Mouse (Mus musculus): ENCODE data around the gene Tspan4. TPM values are rescaled to one million over a fixed set of nuclear protein-coding genes. Genes with fewer than 3 reads are reported as not detected.

The Tspan4 gene
- polyA plus RNA-seq, 1 experiment from 2014 or later: 76.7 TPM

DNA sequence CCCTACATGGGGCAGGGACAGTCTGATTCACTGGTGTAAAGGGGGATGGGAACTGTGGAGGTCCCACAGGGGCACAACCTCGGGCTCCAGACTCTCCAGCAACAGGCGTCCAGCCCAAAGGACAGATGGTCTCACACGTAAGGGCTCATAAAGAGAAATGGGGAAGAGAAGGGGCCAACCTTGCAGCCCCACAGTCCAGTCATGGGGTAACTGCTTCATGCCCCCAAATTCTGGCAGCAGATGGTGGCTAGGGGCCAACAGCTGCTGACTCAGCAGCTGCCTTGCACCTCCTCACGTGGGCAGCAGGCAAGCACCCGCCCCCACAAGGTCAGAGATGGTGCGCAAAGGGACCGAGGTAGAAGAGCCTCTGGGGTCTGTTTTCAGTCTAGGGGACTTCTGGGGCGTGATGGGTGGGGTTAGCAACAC is 42.8 kb upstream of the Tspan4 start:
- no peak overlapping the region for H3K27ac ChIP-seq (ENCODE audit: low read length)
- no peaks in the 10 kb centered on the region for H3K9me3 ChIP-seq (ENCODE audit: control insufficient read depth, low read depth, low read length)
- H3K36me3 ChIP-seq (ENCODE audit: control insufficient read depth, insufficient read depth, low read length): peaks cover 26% of the 10 kb centered on the region
- no peaks in the 10 kb centered on the region for H3K27me3 ChIP-seq (ENCODE audit: control insufficient read depth, insufficient read depth, low read length)
- WGBS: 84% methylated on average over 8 of the region's 8 CpGs
- no peak overlapping the region for H3K4me2 ChIP-seq (replicated peaks; ENCODE audit: low read depth, low read length)
- H3K4me1 ChIP-seq (ENCODE audit: control insufficient read depth, insufficient read depth, low read length): peaks cover 34% of the 10 kb centered on the region
- no peak overlapping the region for H3K4me3 ChIP-seq (ENCODE audit: low read depth, low read length)
- H3K9ac ChIP-seq (replicated peaks; ENCODE audit: low read depth, low read length): no peak overlapping the region
- no peak for ATAC-seq (ENCODE audit: insufficient number of reproducible peaks, insufficient read depth, low FRiP score, low read depth)

DNA sequence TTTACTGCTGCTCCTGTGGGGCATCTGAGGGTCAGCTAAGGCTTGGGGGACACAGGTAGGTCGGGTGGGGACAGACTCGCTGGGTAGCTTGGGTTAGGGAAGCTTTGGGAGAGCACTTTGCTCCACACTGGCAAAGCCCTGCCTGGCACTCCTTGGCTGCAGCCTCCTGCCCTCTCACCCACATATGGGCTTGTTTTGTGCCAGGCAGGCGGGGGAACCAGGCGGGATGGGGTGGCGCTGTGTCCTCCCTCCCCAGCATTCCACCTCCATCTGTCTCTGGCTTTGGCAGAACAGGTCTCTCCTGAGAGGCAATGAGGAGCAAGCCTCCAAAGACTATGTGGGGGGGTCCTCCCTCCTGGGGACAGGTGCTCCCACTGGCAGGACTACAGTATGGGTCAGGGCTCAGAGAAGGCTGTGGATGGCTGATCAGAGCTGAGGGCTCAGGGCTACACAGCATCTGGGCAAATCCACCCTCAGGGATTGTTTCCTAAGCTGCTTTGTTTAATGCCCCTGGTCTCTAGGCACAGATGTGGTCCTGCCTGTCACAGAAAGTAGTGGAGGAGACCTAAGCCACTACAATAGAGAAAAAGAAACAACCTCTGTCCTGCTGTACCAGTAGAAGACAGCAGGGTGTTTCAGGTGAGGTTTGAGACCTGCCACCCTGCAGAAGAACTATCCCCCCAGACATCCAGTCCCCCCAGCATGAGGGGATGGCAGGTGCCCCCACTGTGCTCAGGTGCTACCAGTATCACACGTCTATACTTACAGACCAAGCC is 42.1 kb upstream of the Tspan4 start:
- Histone ChIP-seq H3K36me3 (ENCODE audit: control insufficient read depth, insufficient read depth, low read length) (peaks cover 26% of the 10 kb centered on the region), H3K9me3 (ENCODE audit: control insufficient read depth, low read depth, low read length) (no peaks in the 10 kb centered on the region), H3K27me3 (ENCODE audit: control insufficient read depth, insufficient read depth, low read length) (no peaks in the 10 kb centered on the region), H3K9ac (replicated peaks; ENCODE audit: low read depth, low read length) (0 out of 2 replicates have a peak overlapping the region, but pooled peaks have one; percentile 10), H3K4me2 (replicated peaks; ENCODE audit: low read depth, low read length) (no peak overlapping the region), H3K4me3 (ENCODE audit: low read depth, low read length) (no peak overlapping the region), H3K27ac (ENCODE audit: low read length) (no peak overlapping the region), H3K4me1 (ENCODE audit: control insufficient read depth, insufficient read depth, low read length) (peaks cover 34% of the 10 kb centered on the region)
- no peak for ATAC-seq (ENCODE audit: insufficient number of reproducible peaks, insufficient read depth, low FRiP score, low read depth)
- 79% methylated on average over 6 of the region's 6 CpGs for WGBS

GRCm38 (mm10) chr7:141433517-141434400 is 41.3 kb upstream of the Tspan4 start:
- Histone ChIP-seq H3K36me3 (ENCODE audit: control insufficient read depth, insufficient read depth, low read length) (peaks cover 33% of the 10 kb centered on the region), H3K9me3 (ENCODE audit: control insufficient read depth, low read depth, low read length) (no peaks in the 10 kb centered on the region), H3K9ac (replicated peaks; ENCODE audit: low read depth, low read length) (no peak overlapping the region), H3K4me1 (ENCODE audit: control insufficient read depth, insufficient read depth, low read length) (peaks cover 34% of the 10 kb centered on the region), H3K27ac (ENCODE audit: low read length) (no peak overlapping the region), H3K4me2 (replicated peaks; ENCODE audit: low read depth, low read length) (peak overlapping the region; percentile 57), H3K4me3 (ENCODE audit: low read depth, low read length) (peak overlapping the region; percentile 33), H3K27me3 (ENCODE audit: control insufficient read depth, insufficient read depth, low read length) (no peaks in the 10 kb centered on the region)
- 67% methylated on average over 15 of the region's 15 CpGs for WGBS
- no peak for ATAC-seq (ENCODE audit: insufficient number of reproducible peaks, insufficient read depth, low FRiP score, low read depth)

DNA sequence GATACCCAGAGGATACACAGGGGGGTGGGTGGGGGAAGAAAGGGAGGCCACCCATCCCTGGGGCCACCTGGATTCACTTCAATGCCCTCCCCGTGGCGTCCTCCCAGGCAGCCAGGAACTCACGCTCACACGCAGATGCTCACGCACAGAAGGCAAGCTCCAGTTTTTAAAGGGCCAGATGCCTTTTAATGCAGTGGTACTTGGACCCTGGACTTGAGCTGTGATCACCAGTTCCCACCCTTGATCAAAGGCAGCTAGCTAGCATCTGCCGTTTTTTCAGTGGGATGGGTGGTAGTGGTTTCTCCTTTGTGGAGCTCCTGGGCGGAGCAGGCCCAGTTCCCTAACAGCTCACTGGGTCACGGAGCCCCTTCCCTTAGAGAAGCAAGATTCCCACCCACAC is 40.6 kb upstream of the Tspan4 start:
- Histone ChIP-seq H3K4me2 (replicated peaks; ENCODE audit: low read depth, low read length) (peak overlapping the region; percentile 57), H3K4me3 (ENCODE audit: low read depth, low read length) (peak overlapping the region; percentile 33), H3K27me3 (ENCODE audit: control insufficient read depth, insufficient read depth, low read length) (no peaks in the 10 kb centered on the region), H3K27ac (ENCODE audit: low read length) (peak overlapping the region; percentile 21; the same call in 1 of the 2 replicates), H3K36me3 (ENCODE audit: control insufficient read depth, insufficient read depth, low read length) (peaks cover 33% of the 10 kb centered on the region), H3K4me1 (ENCODE audit: control insufficient read depth, insufficient read depth, low read length) (peaks cover 34% of the 10 kb centered on the region), H3K9ac (replicated peaks; ENCODE audit: low read depth, low read length) (no peak overlapping the region), H3K9me3 (ENCODE audit: control insufficient read depth, low read depth, low read length) (no peaks in the 10 kb centered on the region)
- 16% methylated on average over 8 of the region's 8 CpGs for WGBS
- ATAC-seq (ENCODE audit: insufficient number of reproducible peaks, insufficient read depth, low FRiP score, low read depth): no peak

GRCm38 (mm10) chr7:141435129-141435855 is 39.7 kb upstream of the Tspan4 start:
- Histone ChIP-seq H3K4me3 (ENCODE audit: low read depth, low read length) (peak overlapping the region; percentile 33), H3K9me3 (ENCODE audit: control insufficient read depth, low read depth, low read length) (no peaks in the 10 kb centered on the region), H3K9ac (replicated peaks; ENCODE audit: low read depth, low read length) (no peak overlapping the region; the same call in 1 of the 2 replicates), H3K4me1 (ENCODE audit: control insufficient read depth, insufficient read depth, low read length) (peaks cover 26% of the 10 kb centered on the region), H3K4me2 (replicated peaks; ENCODE audit: low read depth, low read length) (peak overlapping the region; percentile 57), H3K36me3 (ENCODE audit: control insufficient read depth, insufficient read depth, low read length) (peaks cover 36% of the 10 kb centered on the region), H3K27ac (ENCODE audit: low read length) (peak overlapping the region; percentile 21; the same call in 1 of the 2 replicates), H3K27me3 (ENCODE audit: control insufficient read depth, insufficient read depth, low read length) (no peaks in the 10 kb centered on the region)
- ATAC-seq (ENCODE audit: insufficient number of reproducible peaks, insufficient read depth, low FRiP score, low read depth): peak; percentile 30; the same call in 1 of the 2 replicates
- WGBS: 4% methylated on average over 17 of the region's 17 CpGs

DNA sequence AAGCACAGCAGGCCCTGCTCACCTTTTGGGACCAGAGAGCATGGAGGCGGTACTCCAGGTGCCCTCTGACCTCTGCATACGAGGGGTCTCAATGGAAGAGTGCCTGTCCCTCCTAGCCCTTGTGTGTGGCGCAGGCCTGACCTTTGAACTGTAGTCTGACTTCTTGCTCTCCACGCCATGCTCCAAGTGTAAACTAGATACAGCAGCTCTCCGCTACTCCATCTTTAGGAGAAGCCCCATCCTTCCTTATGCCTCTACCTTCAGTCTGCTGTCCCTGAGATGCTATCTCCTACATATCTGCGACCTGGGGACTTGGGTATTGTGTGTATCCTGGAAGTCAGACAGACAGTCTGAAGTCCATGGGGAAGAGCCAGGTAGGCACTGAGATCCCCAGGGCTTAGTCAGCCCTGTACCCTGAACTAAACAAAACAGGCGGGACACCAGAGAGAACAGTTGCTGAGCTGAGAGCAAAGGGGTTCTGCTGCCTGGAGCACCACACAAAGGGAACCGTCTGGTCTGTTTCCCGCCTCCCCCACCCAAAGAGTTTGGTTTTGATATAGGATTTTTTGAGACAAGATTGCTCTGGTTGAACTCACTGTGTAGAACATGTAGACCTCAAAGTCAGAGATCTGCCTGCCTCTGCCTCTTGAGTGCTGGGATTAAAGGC is 39.1 kb upstream of the Tspan4 start:
- peaks cover 30% of the 10 kb centered on the region for H3K36me3 ChIP-seq (ENCODE audit: control insufficient read depth, insufficient read depth, low read length)
- peaks cover 24% of the 10 kb centered on the region for H3K4me1 ChIP-seq (ENCODE audit: control insufficient read depth, insufficient read depth, low read length)
- H3K27ac ChIP-seq (ENCODE audit: low read length): no peak overlapping the region
- H3K4me2 ChIP-seq (replicated peaks; ENCODE audit: low read depth, low read length): no peak overlapping the region; the same call in 1 of the 2 replicates
- no peak overlapping the region for H3K4me3 ChIP-seq (ENCODE audit: low read depth, low read length)
- H3K27me3 ChIP-seq (ENCODE audit: control insufficient read depth, insufficient read depth, low read length): no peaks in the 10 kb centered on the region
- no peak for ATAC-seq (ENCODE audit: insufficient number of reproducible peaks, insufficient read depth, low FRiP score, low read depth)
- no peak overlapping the region for H3K9ac ChIP-seq (replicated peaks; ENCODE audit: low read depth, low read length)
- WGBS: 80% methylated on average over 9 of the region's 9 CpGs
- no peaks in the 10 kb centered on the region for H3K9me3 ChIP-seq (ENCODE audit: control insufficient read depth, low read depth, low read length)

DNA sequence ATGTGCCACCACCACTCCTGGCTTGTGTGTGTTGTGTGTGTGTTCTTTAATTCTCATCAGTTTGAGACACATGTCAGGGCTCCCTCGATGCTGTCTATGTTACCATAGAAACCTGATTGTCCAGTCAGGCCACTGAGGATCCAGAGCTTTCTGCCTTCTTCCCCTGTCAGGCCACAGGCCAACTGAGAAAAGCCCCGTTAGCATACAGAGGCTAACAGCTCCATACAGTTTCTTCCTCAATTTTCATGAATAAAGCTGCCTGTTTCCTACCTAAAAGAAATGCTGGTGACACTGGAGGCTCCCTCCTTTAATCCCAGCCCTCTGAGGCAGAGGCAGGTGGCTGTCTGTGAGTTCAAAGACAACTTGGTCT is 38.5 kb upstream of the Tspan4 start:
- peaks cover 24% of the 10 kb centered on the region for H3K4me1 ChIP-seq (ENCODE audit: control insufficient read depth, insufficient read depth, low read length)
- ATAC-seq (ENCODE audit: insufficient number of reproducible peaks, insufficient read depth, low FRiP score, low read depth): no peak
- no peak overlapping the region; the same call in 1 of the 2 replicates for H3K9ac ChIP-seq (replicated peaks; ENCODE audit: low read depth, low read length)
- H3K27ac ChIP-seq (ENCODE audit: low read length): no peak overlapping the region
- no peaks in the 10 kb centered on the region for H3K27me3 ChIP-seq (ENCODE audit: control insufficient read depth, insufficient read depth, low read length)
- H3K36me3 ChIP-seq (ENCODE audit: control insufficient read depth, insufficient read depth, low read length): peaks cover 30% of the 10 kb centered on the region
- H3K4me3 ChIP-seq (ENCODE audit: low read depth, low read length): peak overlapping the region; percentile 68
- no peaks in the 10 kb centered on the region for H3K9me3 ChIP-seq (ENCODE audit: control insufficient read depth, low read depth, low read length)
- 65% methylated on average over 2 of the region's 2 CpGs for WGBS
- peak overlapping the region; percentile 90 for H3K4me2 ChIP-seq (replicated peaks; ENCODE audit: low read depth, low read length)
